Mouse (Mus musculus) forebrain, embryonic 10.5 days (tissue): ENCODE measurements around the gene Fam129a. TPM values are rescaled to one million over a fixed set of nuclear protein-coding genes. Genes with fewer than 3 reads are reported as not detected.

Source experiments
- DNase-seq: peaks from one replicate; pipeline ENCODE4 v3.0.0-alpha.2; 2017; ENCODE audit warnings: low spot score; ENCODE audit errors: extremely low spot score
- H3K27ac ChIP-seq: fragments of 300-500 bp; sonication (generic); 2 replicates; pipeline ENCODE4 v1.5.1; 2016; ENCODE audit warnings: mild to moderate bottlenecking
- H3K27me3 ChIP-seq: fragments of 300-500 bp; sonication (generic); 2 replicates; pipeline ENCODE4 v1.6.1; 2016; ENCODE audit warnings: mild to moderate bottlenecking; ENCODE audit not compliant: poor library complexity, severe bottlenecking
- H3K36me3 ChIP-seq: fragments of 300-500 bp; sonication (generic); replicated peaks from 2 replicates; pipeline ENCODE4 v1.6.1; 2016; ENCODE audit warnings: mild to moderate bottlenecking, moderate library complexity
- H3K4me1 ChIP-seq: fragments of 300-500 bp; sonication (generic); 2 replicates; pipeline ENCODE4 v1.6.1; 2016
- H3K4me3 ChIP-seq: fragments of 300-500 bp; sonication (generic); 2 replicates; pipeline ENCODE4 v1.5.1; 2016; ENCODE audit warnings: mild to moderate bottlenecking, moderate library complexity
- H3K9me3 ChIP-seq: fragments of 300-500 bp; sonication (generic); 2 replicates; pipeline ENCODE4 v1.6.1; 2016; ENCODE audit warnings: mild to moderate bottlenecking, moderate library complexity
- WGBS: fragments of 180-500 bp; shearing (Covaris S2); methylation state at CpG from one replicate; pipeline ENCODE4 v1.1.7; 2016; 5-methylcytosine and 5-hydroxymethylcytosine counted together
- polyA plus RNA-seq: library from polyadenylated mRNA; unstranded; fragments of >200 nt; fragmentation: Nextera tagmentation; extraction: Ambion mirVana; gene quantifications from 2 replicates; pipeline ENCODE4 v1.2.1, GENCODE M21; 2016

Fam129a gene
- polyA plus RNA-seq, 1 experiment from 2014 or later = 0.46 TPM

- DNase-seq = no peak
- WGBS = 75% methylated on average over 7 of the region's 7 CpGs
- Histone ChIP-seq H3K27ac (no peak overlapping the region), H3K27me3 (peaks cover 52% of the 10 kb centered on the region), H3K4me3 (no peak overlapping the region), H3K4me1 (peaks cover 22% of the 10 kb centered on the region), H3K36me3 (no peaks in the 10 kb centered on the region), H3K9me3 (no peaks in the 10 kb centered on the region)
Measured at GRCm38 (mm10) chr1:151568682-151569081, 2.3 kb upstream of the Fam129a start.

DNA sequence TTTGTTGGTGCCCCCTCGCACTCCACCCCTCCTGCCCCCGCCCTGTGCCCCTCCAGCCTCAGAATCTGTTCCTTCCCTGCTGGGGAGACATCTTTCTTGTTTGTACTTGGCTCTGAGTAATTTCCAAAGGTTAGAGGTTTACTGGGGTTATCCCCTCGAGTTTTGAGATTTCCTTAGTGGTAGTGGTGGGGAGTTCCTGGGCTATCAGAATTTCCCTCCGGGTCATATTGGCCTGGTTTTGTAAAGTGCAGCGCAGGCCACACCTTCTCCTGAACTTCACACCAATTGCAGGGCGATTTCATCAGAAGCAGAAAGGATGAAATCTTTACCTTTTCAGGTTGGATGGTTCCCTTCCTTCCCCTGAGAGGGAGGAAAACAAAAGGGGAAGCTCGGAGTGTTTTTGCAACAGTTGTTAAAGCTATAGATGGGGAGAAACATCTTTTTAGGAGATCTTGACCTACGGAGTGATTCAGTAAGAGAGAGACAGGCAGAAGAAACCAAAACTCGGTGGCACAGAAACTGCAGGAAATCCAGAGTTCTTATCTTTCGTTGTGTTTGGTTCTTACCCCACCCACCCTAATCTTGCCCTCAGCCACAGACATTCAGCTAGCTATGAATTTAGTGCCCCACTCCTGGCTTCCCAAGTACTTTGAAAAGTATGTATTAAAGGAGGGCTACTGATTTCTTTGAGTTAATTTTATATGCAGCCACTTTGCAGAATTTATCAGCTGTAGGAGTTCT lies 1.0 kb downstream of the Fam129a start:
- WGBS = 23% methylated on average over 10 of the region's 10 CpGs
- Histone ChIP-seq H3K4me1 (peaks cover 22% of the 10 kb centered on the region), H3K4me3 (peak overlapping the region; percentile 51), H3K36me3 (no peaks in the 10 kb centered on the region), H3K9me3 (no peaks in the 10 kb centered on the region), H3K27ac (0 out of 2 replicates have a peak overlapping the region, but pooled peaks have one; percentile 41), H3K27me3 (peaks cover 53% of the 10 kb centered on the region)
- DNase-seq = no peak

DNA sequence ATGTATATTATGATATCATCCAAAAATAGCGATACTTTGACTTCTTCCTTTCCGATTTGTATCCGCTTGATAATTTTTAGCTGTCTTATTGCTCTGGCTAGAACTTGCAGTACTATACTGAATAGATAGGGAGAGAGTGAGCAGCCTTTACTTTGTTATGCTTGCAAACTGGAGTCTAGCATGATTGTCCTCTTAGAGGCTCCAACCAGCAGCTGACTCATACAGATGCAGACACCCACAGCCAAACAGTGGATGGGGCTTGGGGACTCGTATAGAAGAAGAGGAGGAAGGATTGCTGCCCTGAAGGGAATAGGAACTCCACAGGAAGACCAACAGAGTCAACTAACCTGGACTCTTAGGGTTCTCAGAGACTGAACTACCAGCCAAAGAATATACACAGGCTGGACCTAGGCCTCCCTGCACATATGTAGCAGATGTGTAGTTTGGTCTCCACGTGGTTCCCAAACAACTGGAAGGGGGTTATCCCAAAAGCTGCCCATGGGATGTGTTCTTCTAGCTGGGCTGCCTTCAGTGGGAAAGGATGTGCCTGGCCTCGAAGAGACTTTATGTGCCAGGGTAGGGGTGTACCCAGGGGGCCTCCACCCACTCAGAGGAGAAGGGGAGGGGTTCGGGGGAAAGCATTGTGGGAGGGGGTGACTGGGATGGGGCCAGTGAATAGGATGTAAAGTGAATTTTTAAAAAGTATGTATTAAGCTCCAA lies 1.8 kb downstream of the Fam129a start:
- no peaks in the 10 kb centered on the region for H3K36me3 ChIP-seq
- DNase-seq = no peak
- no peaks in the 10 kb centered on the region for H3K9me3 ChIP-seq
- H3K27me3 ChIP-seq = peaks cover 53% of the 10 kb centered on the region
- no peak overlapping the region for H3K27ac ChIP-seq
- no peak overlapping the region for H3K4me3 ChIP-seq
- H3K4me1 ChIP-seq = peaks cover 22% of the 10 kb centered on the region
- WGBS = 83% methylated on average over 7 of the region's 7 CpGs

DNA sequence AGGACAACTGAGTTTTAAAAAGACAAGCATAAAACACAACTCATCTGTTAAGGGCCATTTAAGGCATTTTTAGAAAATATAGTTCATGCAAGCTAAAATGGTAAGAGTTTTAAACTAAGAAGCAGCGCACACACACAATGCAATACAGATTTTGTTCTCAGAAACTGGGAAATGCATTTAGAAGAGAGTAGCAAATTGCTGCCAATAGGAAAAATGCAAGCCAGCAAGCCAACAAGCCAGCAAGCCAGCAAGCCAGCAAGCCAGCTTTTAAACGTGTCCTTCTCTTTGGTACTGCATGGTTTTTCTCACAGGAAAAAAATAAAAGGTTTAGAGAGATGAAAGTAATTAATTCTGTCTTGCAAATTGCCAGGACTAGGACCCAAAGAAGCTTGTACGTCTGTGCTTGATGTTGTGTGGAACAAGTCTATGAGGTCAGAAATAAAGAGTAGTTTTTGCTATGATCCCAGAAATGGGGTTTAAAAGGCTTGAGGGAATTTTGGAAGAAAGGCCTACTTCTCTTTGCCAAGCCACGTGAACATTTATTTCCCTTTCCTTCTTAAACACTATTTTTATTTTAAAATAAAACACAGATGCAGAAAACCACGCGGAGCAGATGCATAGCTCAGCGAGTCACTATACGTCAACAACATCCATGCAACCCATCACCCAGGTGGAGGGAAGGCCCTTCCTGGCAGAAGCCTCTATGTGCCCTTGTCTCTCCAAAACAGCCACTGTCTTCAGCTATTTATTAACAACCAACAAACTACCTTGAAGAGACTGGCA lies 9.4 kb downstream of the Fam129a start:
- Histone ChIP-seq H3K27ac (no peak overlapping the region), H3K4me3 (no peak overlapping the region), H3K27me3 (peaks cover 4% of the 10 kb centered on the region; the same call in 1 of the 2 replicates), H3K36me3 (no peaks in the 10 kb centered on the region), H3K4me1 (no peaks in the 10 kb centered on the region), H3K9me3 (no peaks in the 10 kb centered on the region)
- 84% methylated on average over 8 of the region's 8 CpGs for WGBS
- DNase-seq = no peak

DNA sequence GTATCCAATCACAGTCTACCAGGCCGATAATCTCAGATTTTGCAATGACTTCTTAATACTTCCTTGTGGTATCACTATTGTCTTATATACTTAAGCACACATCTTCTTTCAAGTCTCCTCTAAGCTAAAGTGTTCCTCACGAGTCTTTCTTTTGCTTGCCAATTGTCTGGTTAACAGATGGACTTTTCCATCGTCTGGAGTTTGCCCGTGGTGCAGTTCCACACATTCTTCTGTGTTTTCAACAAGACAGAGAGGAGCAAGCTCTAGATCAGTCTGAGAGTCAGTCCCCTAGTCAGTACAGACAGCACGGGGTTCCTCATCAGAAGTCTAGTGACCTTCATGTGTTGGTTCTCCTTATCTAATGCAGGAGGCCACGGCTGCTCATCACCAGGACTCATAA lies 10.5 kb downstream of the Fam129a start:
- Histone ChIP-seq H3K27me3 (peaks cover 4% of the 10 kb centered on the region; the same call in 1 of the 2 replicates), H3K27ac (no peak overlapping the region), H3K4me1 (0 out of 2 replicates have a peak, but pooled peaks cover 3% of the 10 kb centered on the region), H3K9me3 (no peaks in the 10 kb centered on the region), H3K4me3 (no peak overlapping the region), H3K36me3 (no peaks in the 10 kb centered on the region)
- WGBS = 91% methylated on average over 6 of the region's 6 CpGs
- no peak for DNase-seq

- Histone ChIP-seq H3K27ac (no peak overlapping the region), H3K9me3 (no peaks in the 10 kb centered on the region), H3K4me3 (no peak overlapping the region), H3K27me3 (peaks cover 4% of the 10 kb centered on the region; the same call in 1 of the 2 replicates), H3K4me1 (0 out of 2 replicates have a peak, but pooled peaks cover 3% of the 10 kb centered on the region), H3K36me3 (no peaks in the 10 kb centered on the region)
- no peak for DNase-seq
- WGBS = 67% methylated on average over 4 of the region's 4 CpGs
Measured at GRCm38 (mm10) chr1:151581977-151582376, 11.0 kb downstream of the Fam129a start.

DNA sequence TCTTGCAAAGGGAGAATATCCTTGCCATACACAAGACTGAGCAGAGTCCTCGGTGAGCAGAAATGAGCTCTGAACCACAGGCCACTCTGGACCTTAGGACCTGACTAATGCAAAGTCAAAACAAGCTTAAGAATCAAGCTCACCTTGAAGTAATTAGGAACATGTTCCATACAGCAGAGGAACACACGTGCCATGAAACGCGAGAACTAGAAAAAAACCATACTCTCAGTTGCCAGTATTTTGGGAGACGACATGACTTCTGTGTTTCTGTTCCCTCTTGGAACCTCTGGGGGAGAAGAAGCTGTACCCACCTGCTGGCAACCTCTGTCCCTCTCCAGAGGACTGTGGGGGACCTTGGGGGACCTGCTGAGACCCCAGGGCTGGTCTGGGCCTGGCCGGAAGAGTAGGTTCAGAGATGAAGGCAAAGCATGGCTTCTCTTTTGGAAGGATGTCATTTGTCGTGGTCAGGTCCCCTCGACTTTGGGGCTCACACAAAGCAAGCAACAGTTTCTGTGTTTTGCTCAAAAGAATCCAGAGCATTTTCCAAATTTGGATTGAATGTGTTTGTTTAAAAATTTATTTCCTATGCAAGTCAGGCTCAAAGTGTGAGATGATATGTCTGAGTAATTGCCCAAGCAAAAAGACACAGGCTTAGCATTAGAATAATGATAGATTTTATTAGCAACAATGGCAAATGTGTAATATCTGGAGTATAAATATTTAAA lies 12.6 kb downstream of the Fam129a start:
- no peaks in the 10 kb centered on the region for H3K36me3 ChIP-seq
- no peak overlapping the region for H3K4me3 ChIP-seq
- WGBS = 82% methylated on average over 8 of the region's 8 CpGs
- H3K27me3 ChIP-seq = peaks cover 10% of the 10 kb centered on the region; the same call in 1 of the 2 replicates
- H3K9me3 ChIP-seq = no peaks in the 10 kb centered on the region
- no peak for DNase-seq
- no peak overlapping the region for H3K27ac ChIP-seq
- 0 out of 2 replicates have a peak, but pooled peaks cover 3% of the 10 kb centered on the region for H3K4me1 ChIP-seq

- H3K27me3 ChIP-seq = peaks cover 10% of the 10 kb centered on the region; the same call in 1 of the 2 replicates
- no peaks in the 10 kb centered on the region for H3K36me3 ChIP-seq
- H3K4me1 ChIP-seq = 0 out of 2 replicates have a peak, but pooled peaks cover 3% of the 10 kb centered on the region
- no peak for DNase-seq
- no peak overlapping the region for H3K4me3 ChIP-seq
- no peaks in the 10 kb centered on the region for H3K9me3 ChIP-seq
- WGBS = 75% methylated on average over 1 of the region's 1 CpGs
- no peak overlapping the region for H3K27ac ChIP-seq
Measured at GRCm38 (mm10) chr1:151584182-151584471, 13.1 kb downstream of the Fam129a start.

- WGBS = 85% methylated on average over 11 of the region's 11 CpGs
- 0 out of 2 replicates have a peak, but pooled peaks cover 3% of the 10 kb centered on the region for H3K4me1 ChIP-seq
- H3K27ac ChIP-seq = no peak overlapping the region
- H3K27me3 ChIP-seq = peaks cover 10% of the 10 kb centered on the region; the same call in 1 of the 2 replicates
- no peaks in the 10 kb centered on the region for H3K9me3 ChIP-seq
- no peak for DNase-seq
- H3K4me3 ChIP-seq = no peak overlapping the region
- no peaks in the 10 kb centered on the region for H3K36me3 ChIP-seq
Measured at GRCm38 (mm10) chr1:151584565-151585216, 13.7 kb downstream of the Fam129a start.

DNA sequence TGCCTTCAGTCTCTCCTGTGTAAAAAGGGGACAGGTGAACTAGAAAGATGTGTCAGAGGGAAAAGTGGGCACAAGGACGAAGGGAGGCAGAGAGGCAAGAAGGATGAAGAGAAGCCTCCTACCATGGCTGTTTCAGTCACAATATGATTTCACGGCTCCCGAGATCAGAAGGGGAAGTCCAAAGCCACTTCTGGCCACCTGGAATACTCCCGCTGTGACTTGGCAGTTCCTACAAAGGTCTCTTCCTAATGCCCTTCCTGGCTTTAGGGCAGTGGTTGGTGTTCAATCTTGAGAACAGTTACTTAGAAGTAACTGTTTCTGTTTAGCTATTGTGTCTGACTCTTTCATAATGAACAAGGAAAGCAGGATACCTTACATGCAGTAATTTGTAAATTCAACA lies 14.7 kb downstream of the Fam129a start:
- Histone ChIP-seq H3K4me3 (no peak overlapping the region), H3K27me3 (peaks cover 10% of the 10 kb centered on the region; the same call in 1 of the 2 replicates)
- WGBS = 83% methylated on average over 4 of the region's 4 CpGs

GRCm38 (mm10) chr1:151592085-151593017 lies 21.4 kb downstream of the Fam129a start:
- DNase-seq = no peak
- no peak overlapping the region for H3K27ac ChIP-seq
- H3K36me3 ChIP-seq = no peaks in the 10 kb centered on the region
- H3K4me3 ChIP-seq = no peak overlapping the region
- H3K27me3 ChIP-seq = peaks cover 4% of the 10 kb centered on the region; the same call in 1 of the 2 replicates
- H3K4me1 ChIP-seq = peaks cover 9% of the 10 kb centered on the region; the same call in 1 of the 2 replicates
- no peaks in the 10 kb centered on the region for H3K9me3 ChIP-seq
- 89% methylated on average over 13 of the region's 13 CpGs for WGBS

More for the DNA sequence above, 14.7 kb downstream of the Fam129a start:
- no peaks in the 10 kb centered on the region for H3K9me3 ChIP-seq
- DNase-seq = no peak
- no peaks in the 10 kb centered on the region for H3K36me3 ChIP-seq
- H3K27ac ChIP-seq = no peak overlapping the region
- 0 out of 2 replicates have a peak, but pooled peaks cover 3% of the 10 kb centered on the region for H3K4me1 ChIP-seq
